Mouse (Mus musculus) heart, postnatal 0 days (tissue): Measurements from ENCODE around the gene Mrtfb.

ENCODE experiments used
- CTCF ChIP-seq: IDR thresholded peaks from 2 replicates; pipeline ENCODE4 v1.5.1; 2016; ENCODE audit warnings: antibody characterized with exemption, control low read depth, low read depth
- EP300 ChIP-seq: IDR thresholded peaks from 2 replicates; pipeline ENCODE4 v1.6.1; 2016; ENCODE audit warnings: antibody characterized with exemption, low read depth

DNA sequence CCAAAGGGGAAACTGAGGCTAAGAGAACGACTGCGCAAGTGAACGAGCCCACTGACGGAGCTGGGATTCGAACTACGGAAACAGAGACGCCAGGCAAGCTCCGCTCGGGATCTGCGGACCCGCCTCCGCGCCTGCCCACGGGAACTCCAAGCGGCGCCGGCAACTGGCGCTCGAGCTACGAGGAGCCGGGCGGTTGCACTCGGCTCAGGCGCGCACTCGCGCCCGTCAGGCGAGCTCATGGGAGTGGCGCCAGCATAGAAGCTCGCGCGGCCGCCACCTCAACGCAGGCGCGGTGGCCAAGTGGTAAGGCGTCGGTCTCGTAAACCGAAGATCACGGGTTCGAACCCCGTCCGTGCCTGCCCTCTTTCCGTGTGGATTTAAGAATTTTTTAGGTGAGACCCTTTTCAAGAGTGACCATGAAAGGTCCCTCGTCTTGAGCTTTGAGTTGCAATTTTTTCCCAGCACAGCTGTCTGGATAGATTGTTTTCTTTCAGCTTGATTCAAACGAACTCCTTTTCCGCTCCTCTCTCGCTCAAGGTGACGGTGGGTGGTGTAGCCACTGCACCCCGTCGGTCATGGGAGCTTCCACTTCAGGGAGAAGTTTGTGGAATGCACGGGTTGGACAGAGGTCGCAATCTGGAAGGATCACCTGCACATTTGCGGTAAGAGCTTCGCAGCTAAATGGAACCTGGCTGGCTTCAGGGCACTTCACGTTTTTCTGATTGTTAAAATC, 180.9 kb downstream of the Mrtfb start:
- TF ChIP-seq CTCF (0 out of 2 replicates have a peak, but pooled peaks have one; percentile 0), EP300 (0 out of 2 replicates have a peak, but pooled peaks have one; percentile 32)
